Mouse (Mus musculus): ENCODE measurements around the gene Crispld2.

GRCm38 (mm10) chr8:120100388-120101067 is 108.3 kb downstream of the Crispld2 start:
- TF ChIP-seq POLR2A (IDR thresholded peaks at IDR 0.05; ENCODE audit: insufficient read depth, low read length) (no peak), CTCF (IDR thresholded peaks at IDR 0.05; ENCODE audit: low read depth, low read length) (no peak), EP300 (IDR thresholded peaks at IDR 0.05; ENCODE audit: insufficient read depth, low read depth, low read length) (no peak)

Data from ES-Bruce4 (cell line).